Mouse (Mus musculus) fibroblast of lung, adult 2 months (primary cell): ENCODE results near the gene Dcst2.

Source experiments
- DNase-seq: peaks from one replicate; pipeline ENCODE4 v3.0.0-alpha.2; 2011; ENCODE audit warnings: low read depth

Gene Dcst2

GRCm38 (mm10) chr3:89365153-89365485, 3.3 kb downstream of the Dcst2 start, which contains the start of gene Dcst1:
Dcst1 (minus strand) TSS chr3:89365253.
- DNase-seq = no peak

GRCm38 (mm10) chr3:89365486-89366414, 4.0 kb downstream of the Dcst2 start:
- no peak for DNase-seq

- no peak for DNase-seq
Measured at GRCm38 (mm10) chr3:89367338-89367737, 5.6 kb downstream of the Dcst2 start.

- DNase-seq = no peak
Measured at GRCm38 (mm10) chr3:89373581-89374231, 11.9 kb downstream of the Dcst2 start.

- no peak for DNase-seq
Measured at GRCm38 (mm10) chr3:89377831-89378230, 16.1 kb downstream of the Dcst2 start.

- peak; percentile 60 for DNase-seq
Measured at GRCm38 (mm10) chr3:89378394-89379067, 16.8 kb downstream of the Dcst2 start.

GRCm38 (mm10) chr3:89379388-89380131, 17.8 kb downstream of the Dcst2 start:
- DNase-seq = no peak

- DNase-seq = no peak
Measured at GRCm38 (mm10) chr3:89380291-89380690, 18.5 kb downstream of the Dcst2 start.

- no peak for DNase-seq
Measured at GRCm38 (mm10) chr3:89380711-89381110, 18.9 kb downstream of the Dcst2 start.

GRCm38 (mm10) chr3:89381233-89381632, 19.5 kb downstream of the Dcst2 start:
- DNase-seq = no peak

- DNase-seq = no peak
Measured at GRCm38 (mm10) chr3:89382033-89382882, 20.5 kb downstream of the Dcst2 start.

- DNase-seq = no peak
Measured at GRCm38 (mm10) chr3:89382950-89383349, 21.2 kb downstream of the Dcst2 start.

GRCm38 (mm10) chr3:89383651-89384255, 22.0 kb downstream of the Dcst2 start:
- DNase-seq = no peak

GRCm38 (mm10) chr3:89384331-89385076, 22.7 kb downstream of the Dcst2 start:
- no peak for DNase-seq

- DNase-seq = no peak
Measured at GRCm38 (mm10) chr3:89385451-89385850, 23.7 kb downstream of the Dcst2 start.

- no peak for DNase-seq
Measured at GRCm38 (mm10) chr3:89386438-89387420, 25.0 kb downstream of the Dcst2 start.

- DNase-seq = no peak
Measured at GRCm38 (mm10) chr3:89387632-89388031, 25.9 kb downstream of the Dcst2 start.

- DNase-seq = no peak
Measured at GRCm38 (mm10) chr3:89388134-89388881, 26.5 kb downstream of the Dcst2 start.
